Mouse (Mus musculus) B cell, adult 67 days (primary cell): ENCODE data around the gene Olfr1395. TPM values are rescaled to one million over a fixed set of nuclear protein-coding genes. Genes with fewer than 3 reads are reported as not detected.

ENCODE experiments used
- total RNA-seq, 2 experiments: library from RNA; stranded (reverse); gene quantifications; 4 replicates each; pipeline ENCODE4 v1.2.4; 2023

Olfr1395 gene
- total RNA-seq: not detected

DNA sequence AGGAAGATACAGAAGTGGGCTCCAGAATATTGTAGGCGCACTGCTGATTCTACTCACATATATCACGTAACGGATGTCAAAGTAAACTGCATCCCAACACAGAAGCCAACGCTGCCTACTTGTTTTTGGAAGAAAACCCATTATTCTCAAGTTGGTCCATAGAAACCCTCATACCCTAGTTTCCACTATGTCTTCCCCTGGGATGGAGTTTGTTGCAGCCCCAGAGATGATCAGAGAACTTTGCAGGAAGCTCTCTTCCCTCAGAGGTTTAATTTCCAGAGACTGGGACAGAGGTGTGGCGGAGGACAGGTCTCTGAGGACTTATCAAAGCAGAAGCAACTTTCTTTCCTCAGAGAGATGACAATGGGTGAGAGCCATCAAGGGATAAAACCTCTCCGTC lies at the start of gene Olfr1395:
Gene Olfr1395, plus strand, starts transcription at position 301 of the 400 bp plus-strand sequence.

DNA sequence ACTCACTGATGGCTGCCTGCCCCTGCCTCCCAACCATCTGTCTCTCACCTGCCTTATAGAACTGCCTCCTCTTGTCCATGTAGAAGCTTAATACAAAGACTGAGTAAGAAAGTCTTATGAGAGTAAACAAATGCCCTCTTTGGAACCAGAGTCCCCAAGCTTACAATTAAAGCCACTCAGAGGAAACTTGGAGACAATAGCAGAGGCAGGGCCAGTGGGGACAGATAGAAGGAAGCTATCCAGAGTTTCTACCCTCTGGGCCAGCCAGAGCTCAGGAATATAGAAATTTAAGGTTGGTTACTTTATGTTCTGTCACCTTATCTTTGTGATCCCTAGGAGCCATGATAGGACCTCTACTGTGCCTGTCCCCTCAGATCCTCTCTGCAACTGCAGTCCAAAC lies 27.3 kb upstream of the Olfr1395 start, which contains the start of gene Olfr1396:
Gene Olfr1396, minus strand, starts transcription at position 101 of the 400 bp plus-strand sequence.

DNA sequence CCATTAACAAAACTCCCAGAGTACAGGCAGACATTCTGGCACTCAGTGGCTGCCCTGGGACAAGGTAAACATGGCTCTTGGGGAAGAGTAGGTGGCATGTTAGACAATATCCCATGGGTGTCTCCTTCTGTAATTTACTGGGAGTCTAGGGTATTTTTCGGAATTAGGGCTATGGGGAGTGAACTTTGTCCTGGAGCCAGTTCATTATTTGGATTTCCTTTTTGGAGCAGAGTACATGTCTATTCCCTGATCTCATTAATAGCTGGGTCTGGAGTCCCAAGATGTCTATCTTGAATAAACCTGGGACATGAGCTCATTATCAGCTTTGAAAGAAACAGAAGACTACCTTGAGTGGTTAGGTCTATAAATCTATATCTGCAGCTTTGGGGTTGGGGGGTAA lies 12.0 kb downstream of the Olfr1395 start, which contains the start of gene Olfr1394:
Gene Olfr1394, plus strand, starts transcription at position 301 of the 400 bp plus-strand sequence.

DNA sequence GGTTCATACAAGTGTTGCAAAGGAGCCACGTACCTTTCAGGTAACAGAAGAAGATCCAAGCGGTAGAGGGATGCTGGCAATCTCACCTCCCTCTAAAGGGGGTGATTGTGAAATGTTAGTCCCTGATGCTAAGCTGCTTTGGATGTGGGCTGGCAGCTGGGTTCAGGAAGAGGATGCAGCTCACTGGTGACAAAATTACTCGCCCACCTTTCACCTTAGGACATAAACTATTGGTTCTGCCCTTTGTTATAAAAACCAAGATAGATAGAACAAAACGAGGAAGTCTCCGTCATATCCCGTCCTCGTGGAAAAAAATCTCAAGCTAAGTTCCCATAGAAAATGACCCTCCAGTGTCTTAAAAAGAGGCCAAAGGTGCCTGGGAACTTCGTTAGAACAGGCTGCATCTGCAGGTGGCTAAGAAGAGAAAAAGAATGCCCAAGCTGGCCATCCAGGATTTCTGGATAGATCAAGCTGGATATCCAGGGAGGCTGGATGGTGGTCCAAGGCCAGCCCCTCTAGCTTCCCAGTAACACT lies 44.9 kb downstream of the Olfr1395 start, which contains the start of gene Btnl9:
Gene Btnl9, minus strand, starts transcription at position 205 of the 534 bp plus-strand sequence.

Other genes starting within 250 kb of the Olfr1395 start
- gene Gm5431, start 240.1 kb upstream of the Olfr1395 start, total RNA-seq: 10 to 100 TPM in 1 of 2 experiments, 1 to 10 TPM in 1; 7.4 to 14.1 TPM
- 10 to 100 TPM; 59.4 to 62.0 TPM for gene Psme2b, start 196.1 kb upstream of the Olfr1395 start, total RNA-seq
- gene Olfr56, start 163.4 kb upstream of the Olfr1395 start, total RNA-seq: under 1 TPM; 0.68 to 0.70 TPM
- 100 to 1,000 TPM; 102 to 112 TPM for gene 9930111J21Rik1, start 162.9 kb upstream of the Olfr1395 start, total RNA-seq
- 1 to 10 TPM; 1.9 to 2.8 TPM for gene Gm12185, start 150.0 kb upstream of the Olfr1395 start, total RNA-seq
- gene Tgtp1, start 148.1 kb upstream of the Olfr1395 start, total RNA-seq: 1 to 10 TPM; 2.2 to 4.3 TPM
- 100 to 1,000 TPM; 132 to 158 TPM for gene 9930111J21Rik2, start 91.0 kb upstream of the Olfr1395 start, total RNA-seq
- 1 to 10 TPM; 3.6 to 5.1 TPM for gene Tgtp2, start 78.1 kb upstream of the Olfr1395 start, total RNA-seq
- gene Ifi47, start 65.7 kb upstream of the Olfr1395 start, total RNA-seq: 10 to 100 TPM; 37.3 to 48.6 TPM
- not detected for gene Olfr1396, start 27.4 kb upstream of the Olfr1395 start, total RNA-seq
- not detected for gene Olfr1394, start 12.1 kb downstream of the Olfr1395 start, total RNA-seq
- not detected for gene Btnl9, start 44.9 kb downstream of the Olfr1395 start, total RNA-seq
- 100 to 1,000 TPM; 127 to 140 TPM for gene Zfp62, start 61.0 kb downstream of the Olfr1395 start, total RNA-seq
- 100 to 1,000 TPM; 206 to 251 TPM for gene Mgat1, start 101.9 kb downstream of the Olfr1395 start, total RNA-seq
- gene Olfr1393, start 136.0 kb downstream of the Olfr1395 start, total RNA-seq: 1 to 10 TPM; 1.2 to 1.5 TPM
- under 1 TPM; 0.21 to 0.52 TPM for gene Olfr1392, start 143.0 kb downstream of the Olfr1395 start, total RNA-seq
- not detected for gene Olfr10, start 162.5 kb downstream of the Olfr1395 start, total RNA-seq
- gene Olfr1391, start 180.5 kb downstream of the Olfr1395 start, total RNA-seq: not detected
- not detected for gene Olfr1390, start 192.9 kb downstream of the Olfr1395 start, total RNA-seq